Mouse (Mus musculus) liver, embryonic 16.5 days (tissue): Measurements from ENCODE around the gene P2rx6. TPM values are rescaled to one million over a fixed set of nuclear protein-coding genes. Genes with fewer than 3 reads are reported as not detected.

ENCODE experiments used
- ATAC-seq: fragments of 200-750 bp; cut with Nextera tagmentation; 2 replicates; pipeline ENCODE4 v1.8.0; 2017; ENCODE audit warnings: low read depth, mild to moderate bottlenecking, moderate number of reproducible peaks, moderate library complexity
- H3K27ac ChIP-seq: fragments of 300-500 bp; sonication (generic); 2 replicates; pipeline ENCODE4 v1.5.1; 2014; ENCODE audit warnings: mild to moderate bottlenecking, low read length
- H3K27me3 ChIP-seq: fragments of 300-500 bp; sonication (generic); 2 replicates; pipeline ENCODE4 v1.6.1; 2014; ENCODE audit warnings: low read depth, low read length, mixed read lengths; ENCODE audit not compliant: control insufficient read depth, insufficient read depth
- H3K36me3 ChIP-seq: fragments of 300-500 bp; sonication (generic); 2 replicates; pipeline ENCODE4 v1.6.1; 2014; ENCODE audit warnings: mild to moderate bottlenecking; ENCODE audit not compliant: control insufficient read depth, insufficient read depth
- H3K4me1 ChIP-seq: fragments of 300-500 bp; sonication (generic); 2 replicates; pipeline ENCODE4 v1.6.1; 2014; ENCODE audit warnings: low read depth, low read length, mixed read lengths; ENCODE audit not compliant: control insufficient read depth
- H3K4me2 ChIP-seq: fragments of 300-500 bp; sonication (generic); 2 replicates; pipeline ENCODE4 v1.6.1; 2014; ENCODE audit warnings: low read depth, low read length, mixed read lengths
- H3K4me3 ChIP-seq: fragments of 300-500 bp; sonication (generic); 2 replicates; pipeline ENCODE4 v1.5.1; 2014; ENCODE audit warnings: low read depth, mild to moderate bottlenecking, low read length
- H3K9ac ChIP-seq: fragments of 300-500 bp; sonication (generic); 2 replicates; pipeline ENCODE4 v1.6.1; 2014; ENCODE audit warnings: low read depth, low read length
- H3K9me3 ChIP-seq: fragments of 300-500 bp; sonication (generic); replicated peaks from 2 replicates; pipeline ENCODE4 v1.6.1; 2016; ENCODE audit warnings: low read length; ENCODE audit not compliant: control insufficient read depth
- WGBS: fragments of 180-500 bp; shearing (Covaris S2); extraction: QIAGEN DNeasy Blood & Tissue Kit; methylation state at CpG from one replicate; pipeline ENCODE4 v1.1.7; 2014; ENCODE audit not compliant: insufficient replicate concordance; 5-methylcytosine and 5-hydroxymethylcytosine counted together
- polyA plus RNA-seq: library from polyadenylated mRNA; unstranded; fragments of >200 nt; fragmentation: Nextera tagmentation; extraction: Ambion mirVana; gene quantifications from 2 replicates; pipeline ENCODE4 v1.2.1, GENCODE M21; 2015

P2rx6 gene
- polyA plus RNA-seq, 1 experiment from 2014 or later, result 0.09 TPM

DNA sequence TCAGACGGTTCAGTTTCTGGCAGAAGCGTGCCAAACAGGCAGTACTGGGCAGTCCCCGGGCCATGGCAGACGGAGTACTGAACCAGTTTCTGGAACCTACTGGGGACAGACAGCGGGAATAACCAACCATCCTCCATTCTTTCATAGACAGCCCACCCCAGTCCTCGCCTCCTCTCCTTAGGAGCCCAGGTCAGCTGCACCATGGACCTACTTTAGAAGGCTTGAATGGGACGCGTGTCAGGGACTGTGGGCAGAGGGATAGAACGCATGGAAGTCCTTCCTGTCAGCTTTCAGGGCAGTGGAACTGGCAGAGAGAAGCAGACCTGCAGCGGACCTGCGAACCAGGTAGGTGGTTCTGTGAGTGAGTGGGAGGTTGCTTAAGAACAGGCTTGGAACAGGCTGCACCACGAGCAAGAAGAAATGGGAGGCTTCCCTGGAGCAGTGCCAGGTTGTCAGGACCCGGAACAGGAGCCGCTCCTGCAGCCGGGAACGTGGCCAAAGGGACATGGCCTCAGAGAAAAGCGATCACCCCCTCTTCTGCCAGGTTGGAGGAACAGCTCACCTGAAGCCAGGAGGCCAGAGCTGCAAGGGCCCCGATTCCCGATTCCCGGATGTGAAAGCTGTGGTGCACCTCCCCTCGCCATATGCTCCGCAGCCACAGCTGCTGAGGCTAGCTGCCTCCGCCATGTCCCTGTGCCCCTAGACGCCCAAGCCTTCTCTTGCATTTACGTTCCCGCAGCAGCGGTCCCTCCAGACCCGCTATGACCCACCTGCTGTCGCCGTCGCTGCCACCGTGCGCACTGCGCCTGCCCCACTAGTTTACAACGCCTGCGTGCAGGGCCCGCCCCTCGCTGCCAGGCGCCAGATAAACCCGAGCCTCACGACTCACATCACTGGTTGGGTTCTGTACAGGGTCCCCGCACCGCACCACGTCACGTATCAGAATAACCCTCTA, 14.5 kb downstream of the P2rx6 start:
- Histone ChIP-seq H3K4me1 (peaks cover 7% of the 10 kb centered on the region), H3K36me3 (no peaks in the 10 kb centered on the region), H3K27ac (no peak overlapping the region), H3K4me2 (peak overlapping the region; percentile 78), H3K27me3 (peaks cover 21% of the 10 kb centered on the region), H3K9me3 (no peaks in the 10 kb centered on the region), H3K9ac (peak overlapping the region; percentile 47; the same call in 1 of the 2 replicates), H3K4me3 (peak overlapping the region; percentile 61)
- WGBS, result 11% methylated on average over 45 of the region's 45 CpGs
- peak; percentile 62; the same call in 1 of the 2 replicates for ATAC-seq

DNA sequence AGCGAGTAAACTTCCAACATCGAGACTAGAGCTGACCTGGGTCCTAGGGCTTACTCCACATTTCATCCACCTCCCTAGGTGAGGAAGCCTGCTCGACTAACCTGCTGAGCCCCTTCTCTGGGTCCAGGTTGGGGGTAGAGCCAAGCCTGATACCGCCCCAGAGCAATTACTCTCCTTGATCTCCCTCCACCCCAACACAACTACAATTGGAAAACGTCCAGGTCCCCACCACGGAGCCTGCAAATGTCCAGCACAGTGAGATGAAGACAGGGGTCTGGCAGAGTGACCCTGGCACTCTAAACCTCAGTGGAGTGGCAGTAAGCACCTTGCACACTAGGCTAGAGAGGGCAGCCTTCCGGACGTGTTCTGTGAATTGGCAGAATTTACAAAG, 15.1 kb downstream of the P2rx6 start:
- H3K4me1 ChIP-seq, result peaks cover 7% of the 10 kb centered on the region
- H3K9me3 ChIP-seq, result no peaks in the 10 kb centered on the region
- 23% methylated on average over 8 of the region's 8 CpGs for WGBS
- peaks cover 21% of the 10 kb centered on the region for H3K27me3 ChIP-seq
- H3K4me3 ChIP-seq, result peak overlapping the region; percentile 61
- ATAC-seq, result no peak
- H3K4me2 ChIP-seq, result peak overlapping the region; percentile 78
- no peak overlapping the region for H3K27ac ChIP-seq
- H3K36me3 ChIP-seq, result no peaks in the 10 kb centered on the region
- peak overlapping the region; percentile 47; the same call in 1 of the 2 replicates for H3K9ac ChIP-seq

DNA sequence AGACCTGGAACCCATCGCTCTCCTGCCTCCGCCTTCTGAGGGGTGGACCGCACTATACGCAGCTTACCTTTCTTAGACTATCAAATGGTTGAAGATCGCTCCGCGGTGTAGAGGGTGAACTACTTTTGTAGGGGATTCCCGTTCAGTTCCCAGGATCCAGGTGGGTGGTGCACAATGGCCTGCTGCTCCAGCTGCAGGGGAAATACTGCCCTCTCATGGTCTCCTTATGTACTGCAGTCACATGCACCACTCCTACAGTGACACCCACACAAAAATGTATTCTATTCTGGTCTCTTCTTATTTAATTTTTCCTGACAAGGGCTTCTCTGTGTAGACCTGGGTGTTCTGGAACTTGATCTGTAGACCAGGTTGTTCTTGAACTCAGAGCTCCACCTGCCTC, 21.4 kb downstream of the P2rx6 start, which contains the start of gene Slc7a4:
TSS of gene Slc7a4 (minus strand) at position 151 of the 400 bp plus-strand sequence.
- no peaks in the 10 kb centered on the region for H3K36me3 ChIP-seq
- no peak for ATAC-seq
- no peak within 1 kb of the TSS for H3K4me2 ChIP-seq
- 33% methylated on average over 8 of the region's 8 CpGs for WGBS
- no peak within 1 kb of the TSS for H3K27ac ChIP-seq
- no peaks in the 10 kb centered on the region for H3K27me3 ChIP-seq
- H3K4me1 ChIP-seq, result no peaks in the 10 kb centered on the region
- no peaks in the 10 kb centered on the region for H3K9me3 ChIP-seq
- no peak within 1 kb of the TSS for H3K9ac ChIP-seq
- no peak within 1 kb of the TSS for H3K4me3 ChIP-seq

GRCm38 (mm10) chr16:17584555-17584954, 22.9 kb downstream of the P2rx6 start:
- WGBS, result 67% methylated on average over 7 of the region's 7 CpGs
- Histone ChIP-seq H3K4me1 (no peaks in the 10 kb centered on the region), H3K9me3 (no peaks in the 10 kb centered on the region)

DNA sequence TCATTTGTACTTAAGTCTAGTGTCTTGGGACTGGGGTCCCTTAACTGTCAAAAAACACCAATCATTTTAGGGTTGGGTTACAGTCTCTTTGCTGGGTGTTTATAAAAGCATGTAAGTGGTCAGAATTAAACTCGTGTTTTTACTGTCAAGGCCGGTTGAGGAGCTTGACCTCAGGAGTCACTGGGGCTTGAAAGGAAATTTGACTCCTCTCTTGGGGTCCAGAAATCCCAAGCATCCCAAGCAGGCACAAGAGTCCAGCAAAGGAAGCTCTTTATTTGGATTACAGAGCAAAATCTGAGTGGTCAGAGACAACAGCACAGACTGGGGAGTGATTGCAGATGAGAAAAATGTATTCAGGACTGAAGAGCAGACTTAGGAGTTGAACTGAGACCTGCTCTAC, 29.0 kb downstream of the P2rx6 start:
- Histone ChIP-seq H3K4me1 (no peaks in the 10 kb centered on the region), H3K9ac (no peak overlapping the region), H3K9me3 (no peaks in the 10 kb centered on the region), H3K36me3 (no peaks in the 10 kb centered on the region), H3K4me2 (no peak overlapping the region), H3K27ac (no peak overlapping the region), H3K27me3 (no peaks in the 10 kb centered on the region), H3K4me3 (no peak overlapping the region)
- 43% methylated on average over 2 of the region's 2 CpGs for WGBS
- ATAC-seq, result no peak

More at GRCm38 (mm10) chr16:17584555-17584954, 22.9 kb downstream of the P2rx6 start:
- no peak overlapping the region for H3K9ac ChIP-seq
- H3K4me3 ChIP-seq, result no peak overlapping the region
- ATAC-seq, result no peak
- no peak overlapping the region for H3K4me2 ChIP-seq
- no peak overlapping the region for H3K27ac ChIP-seq
- H3K36me3 ChIP-seq, result no peaks in the 10 kb centered on the region
- no peaks in the 10 kb centered on the region for H3K27me3 ChIP-seq

GRCm38 (mm10) chr16:17600944-17601562, 39.4 kb downstream of the P2rx6 start:
- WGBS, result 53% methylated on average over 3 of the region's 3 CpGs
- Histone ChIP-seq H3K36me3 (no peaks in the 10 kb centered on the region), H3K4me3 (no peak overlapping the region), H3K4me1 (no peaks in the 10 kb centered on the region), H3K9me3 (no peaks in the 10 kb centered on the region), H3K9ac (no peak overlapping the region), H3K27ac (no peak overlapping the region), H3K4me2 (no peak overlapping the region), H3K27me3 (no peaks in the 10 kb centered on the region)
- no peak for ATAC-seq

GRCm38 (mm10) chr16:17604941-17605340, 43.3 kb downstream of the P2rx6 start:
- WGBS, result 58% methylated on average over 4 of the region's 4 CpGs
- Histone ChIP-seq H3K36me3 (no peaks in the 10 kb centered on the region), H3K27ac (no peak overlapping the region), H3K4me3 (no peak overlapping the region), H3K27me3 (no peaks in the 10 kb centered on the region), H3K4me1 (no peaks in the 10 kb centered on the region), H3K4me2 (no peak overlapping the region), H3K9ac (no peak overlapping the region), H3K9me3 (no peaks in the 10 kb centered on the region)
- ATAC-seq, result no peak

DNA sequence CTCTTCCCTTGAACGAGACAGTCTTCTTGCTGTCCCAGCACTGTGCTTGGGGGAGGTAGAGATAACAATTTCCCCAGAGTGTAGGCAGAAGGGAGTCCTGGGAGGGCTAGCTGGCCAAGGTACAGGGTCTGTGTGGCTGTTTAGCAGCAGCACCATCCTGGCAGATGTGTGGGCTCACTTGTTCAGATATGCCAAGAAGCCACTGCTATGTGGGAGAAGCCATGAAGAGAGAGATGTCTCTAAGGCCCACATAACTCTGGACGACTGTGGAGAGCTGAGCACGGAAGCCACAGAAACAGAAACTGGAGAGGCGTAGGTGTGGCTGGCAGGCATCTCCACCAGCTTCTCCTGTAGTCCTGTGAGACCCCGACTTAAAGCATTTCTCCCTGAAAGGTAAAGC, 44.0 kb downstream of the P2rx6 start:
- ATAC-seq, result no peak
- H3K27me3 ChIP-seq, result no peaks in the 10 kb centered on the region
- no peaks in the 10 kb centered on the region for H3K4me1 ChIP-seq
- no peak overlapping the region for H3K27ac ChIP-seq
- H3K4me3 ChIP-seq, result no peak overlapping the region
- H3K4me2 ChIP-seq, result no peak overlapping the region
- H3K9ac ChIP-seq, result no peak overlapping the region
- no peaks in the 10 kb centered on the region for H3K36me3 ChIP-seq
- WGBS, result 52% methylated on average over 5 of the region's 5 CpGs
- H3K9me3 ChIP-seq, result no peaks in the 10 kb centered on the region

- Histone ChIP-seq H3K4me2 (no peak overlapping the region), H3K27ac (no peak overlapping the region), H3K4me1 (no peaks in the 10 kb centered on the region), H3K4me3 (no peak overlapping the region), H3K9me3 (no peaks in the 10 kb centered on the region), H3K27me3 (no peaks in the 10 kb centered on the region), H3K9ac (no peak overlapping the region), H3K36me3 (no peaks in the 10 kb centered on the region)
- ATAC-seq, result no peak
- 48% methylated on average over 4 of the region's 4 CpGs for WGBS
Observed at GRCm38 (mm10) chr16:17611383-17611782, 49.7 kb downstream of the P2rx6 start.
